Mouse (Mus musculus): ENCODE results near the gene Esrrg.

The Esrrg gene

DNA sequence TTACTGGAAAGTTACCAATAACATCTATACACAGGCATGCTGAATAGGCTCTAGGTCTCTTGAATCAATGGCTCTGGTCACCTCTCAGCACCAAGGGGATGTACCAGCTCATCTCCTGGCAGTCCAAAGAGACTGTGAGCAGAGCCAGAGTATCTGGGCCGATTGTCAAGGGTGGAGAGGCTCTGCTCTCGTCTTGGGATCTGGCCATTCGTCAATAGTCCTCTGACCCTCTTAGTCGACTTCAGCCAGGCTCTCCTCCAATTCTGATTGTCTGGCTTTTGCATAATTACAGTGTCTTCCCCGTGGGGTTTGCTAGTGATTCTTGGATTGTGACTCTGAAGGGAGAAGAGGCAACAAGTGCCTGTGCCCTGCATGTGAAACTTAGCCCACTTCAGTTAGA, 41.3 kb downstream of the Esrrg start:
- DNase-seq (ENCODE audit: low spot score in 2 of 2): no peak

DNA sequence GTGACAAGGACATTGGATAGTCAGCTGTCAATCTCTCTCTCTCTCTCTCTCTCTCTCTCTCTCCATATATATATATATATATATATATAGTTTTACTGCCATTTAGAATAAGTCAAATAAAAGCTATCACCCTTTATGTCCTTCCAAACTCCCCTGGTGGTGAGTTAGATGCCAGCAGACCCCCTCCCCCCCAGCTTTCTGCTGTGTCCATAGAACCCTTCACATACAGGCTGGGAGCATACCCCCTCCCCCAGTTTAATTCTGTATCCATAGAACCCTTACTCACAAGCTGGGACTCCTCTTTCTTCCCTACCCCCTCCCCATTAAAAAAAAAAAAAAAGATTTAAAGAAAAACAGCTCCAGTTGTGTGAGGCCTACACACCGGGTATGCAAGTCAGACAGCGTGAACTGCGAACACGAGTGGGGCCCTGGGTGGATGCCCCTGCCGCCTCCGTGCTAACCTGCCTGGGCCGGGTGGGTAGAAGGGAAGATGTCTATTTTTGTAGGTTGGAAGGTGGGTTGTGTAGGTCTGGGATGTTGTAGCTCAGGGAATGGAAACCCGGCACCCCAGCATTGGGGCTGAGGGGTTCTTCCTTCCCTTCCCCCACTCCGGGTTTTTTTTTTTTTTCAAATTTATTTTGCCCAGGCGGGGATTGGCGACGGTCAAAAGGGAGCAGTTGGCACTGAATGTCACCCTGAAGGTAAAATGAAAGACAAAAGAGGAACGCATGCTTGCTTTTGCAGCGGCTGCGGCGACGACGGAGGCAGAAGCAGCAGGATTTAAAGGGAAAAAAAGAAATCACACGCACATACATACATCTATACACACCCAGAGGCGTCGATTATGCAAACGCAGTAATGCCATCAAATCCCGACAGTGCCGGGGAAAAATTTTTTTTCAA, 42.4 kb downstream of the Esrrg start:
- peak; percentile 25 to 27 for DNase-seq (ENCODE audit: low spot score in 2 of 2)

- DNase-seq (ENCODE audit: low spot score in 2 of 2): peak; percentile 29 to 52
These were observed 43.2 kb downstream of the Esrrg start for GRCm38 (mm10) chr1:187651688-187652241.

DNA sequence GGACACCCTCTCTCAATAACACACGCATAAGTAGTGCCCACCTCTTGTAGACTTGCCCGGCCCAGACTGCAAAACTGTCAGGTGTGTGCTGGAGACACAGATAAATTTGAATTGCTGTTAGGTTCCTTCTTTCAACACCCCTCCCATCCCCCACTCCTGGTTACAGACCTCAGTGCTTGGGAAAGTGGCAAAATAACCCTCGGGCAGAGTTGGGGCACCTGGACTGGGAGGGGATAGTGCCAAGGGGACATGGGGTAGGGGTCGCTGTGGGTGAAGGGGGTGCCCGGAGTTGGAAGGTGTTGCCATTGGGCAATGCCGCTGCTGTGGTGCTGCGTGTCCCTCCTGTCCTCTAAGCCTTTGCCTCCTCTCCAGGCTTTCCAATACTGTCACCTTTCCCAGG, 43.9 kb downstream of the Esrrg start:
- DNase-seq (ENCODE audit: low spot score in 2 of 2): no peak

- no peak for DNase-seq (ENCODE audit: low spot score in 2 of 2)
These were observed 44.8 kb downstream of the Esrrg start for GRCm38 (mm10) chr1:187653390-187653789.

- no peak for DNase-seq (ENCODE audit: low spot score in 2 of 2)
These were observed 52.4 kb downstream of the Esrrg start for GRCm38 (mm10) chr1:187660963-187661362.

- no peak for DNase-seq (ENCODE audit: low spot score in 2 of 2)
These were observed 53.6 kb downstream of the Esrrg start for GRCm38 (mm10) chr1:187662083-187662609.

DNA sequence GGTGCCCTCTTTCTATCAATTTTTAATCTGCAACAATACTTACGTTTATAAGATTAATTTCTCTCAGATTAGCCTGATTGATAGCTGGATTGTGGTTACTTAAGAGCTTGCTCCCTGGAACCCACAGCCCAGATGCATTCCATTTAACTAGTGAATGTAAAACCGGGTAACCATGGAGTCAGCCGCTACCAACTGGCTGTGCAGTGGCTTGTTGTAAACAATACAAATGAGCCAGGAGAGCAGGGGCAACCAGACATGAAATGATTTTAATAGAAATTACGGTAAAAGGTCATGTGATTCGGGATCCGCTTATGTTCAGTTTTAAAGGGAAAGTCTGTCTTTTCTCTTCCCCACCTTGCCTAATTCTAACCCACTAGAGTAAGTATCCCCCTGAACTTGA, 54.8 kb downstream of the Esrrg start:
- no peak for DNase-seq (ENCODE audit: low spot score in 2 of 2)

DNA sequence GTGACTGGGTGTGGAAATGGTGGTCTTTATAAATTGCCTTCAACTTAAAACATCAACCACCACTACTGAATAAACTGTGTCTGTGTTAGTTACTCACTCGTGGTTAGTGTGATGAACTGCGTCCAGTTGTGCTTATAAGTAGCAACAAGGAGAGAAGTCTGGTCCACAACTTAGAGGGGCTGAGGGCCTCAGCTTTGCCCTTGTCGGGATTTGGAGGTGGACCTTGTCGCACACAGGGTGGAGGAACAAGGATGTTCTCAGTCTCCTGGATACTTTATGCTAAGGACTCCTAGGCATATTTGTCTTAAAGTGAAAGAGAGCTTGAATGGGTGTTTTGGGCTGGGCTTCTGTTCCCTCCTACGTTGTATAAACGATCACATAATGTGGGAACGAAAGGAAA, 55.7 kb downstream of the Esrrg start:
- no peak for DNase-seq (ENCODE audit: low spot score in 2 of 2)

- DNase-seq (ENCODE audit: low spot score in 2 of 2): no peak
These were observed 57.5 kb downstream of the Esrrg start for GRCm38 (mm10) chr1:187665901-187666600.

GRCm38 (mm10) chr1:187669746-187670145, 61.2 kb downstream of the Esrrg start:
- no peak for DNase-seq (ENCODE audit: low spot score in 2 of 2)

- DNase-seq (ENCODE audit: low spot score in 2 of 2): no peak
These were observed 63.9 kb downstream of the Esrrg start for GRCm38 (mm10) chr1:187672446-187672845.

GRCm38 (mm10) chr1:187674771-187675186, 66.2 kb downstream of the Esrrg start:
- DNase-seq (ENCODE audit: low spot score in 2 of 2): no peak

DNA sequence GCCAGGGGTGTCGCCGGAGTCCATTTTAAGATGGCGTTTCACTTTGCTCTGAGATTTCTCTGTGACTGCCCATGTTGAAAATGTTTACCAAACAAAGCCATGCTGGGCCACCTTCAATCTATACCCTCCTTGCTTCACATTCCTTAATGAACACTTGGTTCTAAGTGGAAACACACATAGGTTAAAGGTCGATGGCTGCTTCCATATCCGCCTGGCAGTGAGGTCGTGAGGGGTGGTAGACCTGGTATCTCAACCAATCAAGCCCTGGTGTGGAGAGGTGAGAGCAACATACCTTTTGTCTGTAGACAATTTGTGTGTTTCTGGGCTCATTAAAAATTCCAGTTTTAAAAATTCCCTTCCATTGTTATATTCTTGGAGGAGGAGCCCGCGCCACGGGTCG, 68.0 kb downstream of the Esrrg start:
- no peak for DNase-seq (ENCODE audit: low spot score in 2 of 2)

GRCm38 (mm10) chr1:187679246-187679645, 70.7 kb downstream of the Esrrg start:
- no peak for DNase-seq (ENCODE audit: low spot score in 2 of 2)

DNA sequence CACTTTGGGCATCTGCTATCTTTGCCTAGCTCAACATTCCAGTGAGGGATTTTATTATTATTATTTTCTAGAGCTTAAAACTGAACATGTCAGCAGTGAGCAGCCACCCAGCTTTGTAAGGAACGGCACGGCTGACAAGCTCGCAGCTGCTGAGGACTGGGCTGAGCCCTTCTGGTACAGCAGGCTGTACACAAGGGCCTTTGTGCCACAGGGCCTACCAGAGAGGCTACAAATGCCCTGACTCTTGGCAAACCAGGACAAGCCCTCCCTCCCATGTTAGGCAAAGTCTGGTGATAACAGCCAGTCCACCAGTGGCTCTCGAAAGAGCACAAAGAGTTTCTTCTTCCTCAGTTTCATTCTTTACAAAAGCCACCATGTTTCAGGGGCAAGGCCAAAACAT, 75.9 kb downstream of the Esrrg start:
- DNase-seq (ENCODE audit: low spot score in 2 of 2): no peak

- DNase-seq (ENCODE audit: low spot score in 2 of 2): no peak
These were observed 83.4 kb downstream of the Esrrg start for GRCm38 (mm10) chr1:187691846-187692525.

DNA sequence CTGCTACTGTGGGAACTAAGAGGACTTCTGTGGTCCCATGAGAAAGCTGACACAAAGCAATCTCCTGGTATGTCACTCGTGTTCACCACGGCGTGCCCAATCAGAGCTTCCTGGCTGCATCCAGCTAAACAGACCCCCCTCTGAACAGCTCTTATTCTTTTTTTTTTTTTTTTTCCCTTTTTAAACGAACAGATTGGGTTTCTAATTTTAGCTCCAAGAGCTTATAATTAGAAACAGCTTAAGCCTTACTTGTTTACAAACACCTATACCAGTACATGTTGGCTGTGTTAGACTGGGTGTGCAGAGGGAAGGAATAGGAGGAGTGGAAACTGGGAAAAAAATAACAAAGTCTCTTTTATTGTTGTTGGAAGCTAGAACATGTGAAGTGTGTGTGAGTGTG, 86.3 kb downstream of the Esrrg start:
- no peak for DNase-seq (ENCODE audit: low spot score in 2 of 2)

GRCm38 (mm10) chr1:187698201-187698600, 89.6 kb downstream of the Esrrg start:
- DNase-seq (ENCODE audit: low spot score in 2 of 2): no peak

DNA sequence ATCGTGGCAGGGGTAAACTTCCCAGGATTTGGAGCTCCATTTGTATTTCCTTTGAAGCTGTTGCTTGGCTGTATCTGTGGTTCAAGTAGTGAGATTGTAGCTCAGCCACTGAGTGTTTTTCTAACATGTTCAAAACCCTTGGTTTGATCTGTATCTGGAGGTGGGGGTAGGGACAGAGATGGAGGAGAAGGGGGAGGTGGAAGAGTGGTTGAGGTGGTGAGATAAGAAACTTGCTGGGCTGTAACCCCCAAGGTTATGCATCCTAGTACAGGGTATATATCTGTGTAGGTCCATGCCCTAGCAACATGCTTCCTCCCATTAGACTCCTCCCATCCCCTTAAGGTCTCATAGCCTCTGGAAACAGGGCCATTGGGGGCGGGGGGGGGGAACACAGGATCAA, 92.4 kb downstream of the Esrrg start:
- DNase-seq (ENCODE audit: low spot score in 2 of 2): no peak

DNA sequence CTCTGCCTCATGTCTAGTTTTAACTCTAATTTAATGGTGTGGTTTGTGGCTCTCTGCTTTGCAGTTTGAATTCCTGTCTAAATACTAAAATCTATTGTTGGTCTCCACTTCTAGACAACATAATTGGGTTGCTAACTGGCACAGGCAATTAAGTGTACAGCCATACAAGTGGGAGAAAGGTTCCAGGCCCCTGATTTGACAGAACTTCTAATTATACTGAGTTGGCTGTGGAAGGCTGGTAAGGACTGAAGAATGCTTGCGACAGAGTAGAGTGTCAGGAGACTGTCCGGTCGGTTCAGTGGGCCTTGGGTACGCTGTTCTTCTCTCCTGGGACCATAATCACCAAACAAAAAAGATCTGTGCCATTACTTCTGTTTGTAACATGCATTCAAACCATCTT, 96.3 kb downstream of the Esrrg start:
- DNase-seq (ENCODE audit: low spot score in 2 of 2): no peak

DNA sequence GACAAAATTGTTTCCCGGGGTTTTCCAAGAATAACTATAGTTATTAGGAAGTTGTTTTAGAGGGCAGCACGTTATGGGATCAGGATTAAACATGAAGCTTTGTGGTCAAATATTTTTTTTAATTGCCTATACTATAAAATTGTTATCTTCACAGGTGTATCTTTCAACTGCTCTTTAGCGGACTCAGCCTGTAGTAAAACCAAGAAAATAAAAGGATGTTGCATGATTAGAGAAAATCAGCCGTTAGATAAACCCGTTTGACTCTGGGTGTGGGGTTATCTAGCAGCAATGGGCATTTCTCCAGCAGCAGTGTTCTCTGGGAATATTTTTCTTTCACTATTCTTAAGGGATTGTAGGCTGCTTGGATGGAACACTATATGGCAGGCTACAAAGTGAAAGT, 96.8 kb downstream of the Esrrg start:
- no peak for DNase-seq (ENCODE audit: low spot score in 2 of 2)

Measured in right cerebral cortex, adult 2 months (tissue).